Mouse (Mus musculus) MEL (cell line): ENCODE data around the gene Ezh1. TPM values are rescaled to one million over a fixed set of nuclear protein-coding genes. Genes with fewer than 3 reads are reported as not detected.

ENCODE experiments used
- DNase-seq: peaks from one replicate; pipeline ENCODE4 v3.0.0; 2011; ENCODE audit warnings: low read depth, low spot score
- H3K27ac ChIP-seq: 2 replicates; pipeline ENCODE4 v1.5.1; 2012; ENCODE audit warnings: low read depth, mild to moderate bottlenecking, control low read depth, low read length, moderate library complexity; ENCODE audit not compliant: control insufficient read depth
- H3K27me3 ChIP-seq, 2 experiments: fragments of 150-350 bp in 1 of 2; sonication (generic) in 1 of 2; 2 replicates each; pipeline ENCODE4 v1.6.1; 2012; ENCODE audit warnings: low read length in 2 of 2, mild to moderate bottlenecking in 2 of 2, improper control_type of control experiment in 1 of 2, moderate library complexity in 1 of 2; ENCODE audit not compliant: insufficient read depth in 2 of 2, control insufficient read depth in 1 of 2
- H3K36me3 ChIP-seq, 2 experiments: 2 replicates each; pipeline ENCODE4 v1.6.1; 2012 to 2014; ENCODE audit warnings: low read length in 2 of 2, improper control_type of control experiment in 1 of 2, inconsistent platforms in 1 of 2, mild to moderate bottlenecking in 1 of 2; ENCODE audit not compliant: insufficient read depth in 2 of 2, control insufficient read depth in 1 of 2
- H3K4me1 ChIP-seq, 2 experiments: fragments of 150-350 bp in 1 of 2; sonication (generic) in 1 of 2; 2 replicates each; pipeline ENCODE4 v1.6.1; 2012; ENCODE audit warnings: low read length in 2 of 2, improper control_type of control experiment in 1 of 2, mild to moderate bottlenecking in 1 of 2; ENCODE audit not compliant: insufficient read depth in 2 of 2, control insufficient read depth in 1 of 2
- H3K4me3 ChIP-seq, 2 experiments: fragments of 150-350 bp in 1 of 2; sonication (generic) in 1 of 2; 2 replicates each; pipeline ENCODE4 v1.5.1; 2012; ENCODE audit warnings: low read depth in 2 of 2, low read length in 2 of 2, mild to moderate bottlenecking in 2 of 2, moderate library complexity in 2 of 2, control low read depth in 1 of 2, improper control_type of control experiment in 1 of 2; ENCODE audit not compliant: control insufficient read depth in 1 of 2, insufficient read depth in 1 of 2
- H3K79me2 ChIP-seq: 2 replicates; pipeline ENCODE4 v1.6.1; 2012; ENCODE audit warnings: mild to moderate bottlenecking, low read length, moderate library complexity; ENCODE audit not compliant: control insufficient read depth, poor library complexity, insufficient read depth
- H3K9ac ChIP-seq: 2 replicates; pipeline ENCODE4 v1.6.1; 2012; ENCODE audit warnings: low read depth, mild to moderate bottlenecking, control low read depth, low read length, moderate library complexity; ENCODE audit not compliant: control insufficient read depth, poor library complexity, severe bottlenecking
- H3K9me3 ChIP-seq: fragments of 150-350 bp; sonication (generic); replicated peaks from 2 replicates; pipeline ENCODE4 v1.6.1; 2012; ENCODE audit warnings: mild to moderate bottlenecking, low read length, improper control_type of control experiment, moderate library complexity; ENCODE audit not compliant: insufficient read depth
- BHLHE40 ChIP-seq: IDR thresholded peaks from 2 replicates; pipeline ENCODE4 v1.6.1; 2012; ENCODE audit warnings: low read depth, mild to moderate bottlenecking, inconsistent platforms, low read length, improper control_type of control experiment, borderline replicate concordance
- CHD1 ChIP-seq: IDR thresholded peaks from 2 replicates; pipeline ENCODE4 v1.6.1; 2012; ENCODE audit warnings: low read depth, mild to moderate bottlenecking, inconsistent platforms, low read length, improper control_type of control experiment
- CHD2 ChIP-seq: IDR thresholded peaks from 2 replicates; pipeline ENCODE4 v1.6.1; 2011; ENCODE audit warnings: low read length, improper control_type of control experiment
- EP300 ChIP-seq, 2 experiments: IDR thresholded peaks; 2 replicates each; pipeline ENCODE4 v1.6.1; 2011; ENCODE audit warnings: improper control_type of control experiment in 2 of 2, low read length in 2 of 2, low read depth in 1 of 2, mild to moderate bottlenecking in 1 of 2
- GATA1 ChIP-seq: IDR thresholded peaks from 2 replicates; pipeline ENCODE4 v1.6.1; 2011; ENCODE audit warnings: low read depth, low read length, improper control_type of control experiment
- HCFC1 ChIP-seq: IDR thresholded peaks from 2 replicates; pipeline ENCODE4 v1.6.1; 2012; ENCODE audit warnings: low read depth, mild to moderate bottlenecking, inconsistent platforms, low read length, improper control_type of control experiment, moderate library complexity
- KAT2A ChIP-seq: conservative IDR thresholded peaks from 2 replicates; pipeline ENCODE4 v1.6.1; 2012; ENCODE audit warnings: low read depth, low read length, improper control_type of control experiment, inconsistent platforms
- MAZ ChIP-seq: IDR thresholded peaks from 2 replicates; pipeline ENCODE4 v1.6.1; 2012; ENCODE audit warnings: low read depth, mild to moderate bottlenecking, inconsistent platforms, low read length, improper control_type of control experiment
- MYC ChIP-seq: IDR thresholded peaks from 2 replicates; pipeline ENCODE4 v1.6.1; 2011; ENCODE audit warnings: low read depth, mild to moderate bottlenecking, low read length, improper control_type of control experiment, moderate library complexity
- POLR2A ChIP-seq, 2 experiments: IDR thresholded peaks; 2 replicates each; pipeline ENCODE4 v1.6.1; 2011 to 2012; ENCODE audit warnings: low read length in 2 of 2, mild to moderate bottlenecking in 2 of 2, control low read depth in 1 of 2, improper control_type of control experiment in 1 of 2, low read depth in 1 of 2, moderate library complexity in 1 of 2; ENCODE audit not compliant: control insufficient read depth in 1 of 2, insufficient read depth in 1 of 2, poor library complexity in 1 of 2
- POLR2AphosphoS2 ChIP-seq: IDR thresholded peaks from 2 replicates; pipeline ENCODE4 v1.6.1; 2011; ENCODE audit warnings: low read length, improper control_type of control experiment
- RCOR1 ChIP-seq: IDR thresholded peaks from 2 replicates; pipeline ENCODE4 v1.6.1; 2012; ENCODE audit warnings: low read depth, mild to moderate bottlenecking, inconsistent platforms, low read length, improper control_type of control experiment
- SIN3A ChIP-seq: IDR thresholded peaks from 2 replicates; pipeline ENCODE4 v1.6.1; 2012; ENCODE audit warnings: low read length, improper control_type of control experiment, inconsistent platforms
- TAL1 ChIP-seq: IDR thresholded peaks from 2 replicates; pipeline ENCODE4 v1.6.1; 2012; ENCODE audit warnings: mild to moderate bottlenecking, inconsistent platforms, low read length, moderate library complexity, mixed read lengths
- USF1 ChIP-seq: IDR thresholded peaks from 2 replicates; pipeline ENCODE4 v1.6.1; 2014; ENCODE audit warnings: low read depth, mild to moderate bottlenecking, inconsistent platforms, low read length, improper control_type of control experiment, moderate library complexity
- ZC3H11A ChIP-seq: IDR thresholded peaks from 2 replicates; pipeline ENCODE4 v1.6.1; 2012; ENCODE audit warnings: low read depth, mild to moderate bottlenecking, inconsistent platforms, low read length, improper control_type of control experiment
- ZKSCAN1 ChIP-seq: IDR thresholded peaks from 2 replicates; pipeline ENCODE4 v1.6.1; 2012; ENCODE audit warnings: low read depth, mild to moderate bottlenecking, inconsistent platforms, low read length, improper control_type of control experiment, moderate library complexity
- ZMIZ1 ChIP-seq: IDR thresholded peaks from 2 replicates; pipeline ENCODE4 v1.6.1; 2012; ENCODE audit warnings: low read depth, mild to moderate bottlenecking, inconsistent platforms, low read length, improper control_type of control experiment, moderate library complexity
- ZNF384 ChIP-seq: IDR thresholded peaks from 2 replicates; pipeline ENCODE4 v1.6.1; 2012; ENCODE audit warnings: low read depth, mild to moderate bottlenecking, inconsistent platforms, low read length, improper control_type of control experiment
- polyA plus RNA-seq, 2 experiments: library from polyadenylated mRNA; stranded (reverse) in 1 of 2; unstranded in 1 of 2; fragments of >175 nt in 1 of 2; fragments of >200 nt in 1 of 2; gene quantifications; 2 replicates each; pipeline versions ENCODE4 v1.2.1 to v1.2.4; 2012; ENCODE audit warnings: low replicate concordance in 2 of 2, low read depth in 1 of 2; ENCODE audit not compliant: insufficient read length in 2 of 2, insufficient read depth in 1 of 2, missing spikeins in 1 of 2
- total RNA-seq: library from RNA; depleted of rRNA; stranded (reverse); fragments of 300-350 nt; gene quantifications from 2 replicates; pipeline ENCODE4 v1.2.3, GENCODE M21; 2012

The Ezh1 gene
- total and polyA plus RNA-seq, 3 experiments: 5.0 to 8.4 TPM; not detected in 1

DNA sequence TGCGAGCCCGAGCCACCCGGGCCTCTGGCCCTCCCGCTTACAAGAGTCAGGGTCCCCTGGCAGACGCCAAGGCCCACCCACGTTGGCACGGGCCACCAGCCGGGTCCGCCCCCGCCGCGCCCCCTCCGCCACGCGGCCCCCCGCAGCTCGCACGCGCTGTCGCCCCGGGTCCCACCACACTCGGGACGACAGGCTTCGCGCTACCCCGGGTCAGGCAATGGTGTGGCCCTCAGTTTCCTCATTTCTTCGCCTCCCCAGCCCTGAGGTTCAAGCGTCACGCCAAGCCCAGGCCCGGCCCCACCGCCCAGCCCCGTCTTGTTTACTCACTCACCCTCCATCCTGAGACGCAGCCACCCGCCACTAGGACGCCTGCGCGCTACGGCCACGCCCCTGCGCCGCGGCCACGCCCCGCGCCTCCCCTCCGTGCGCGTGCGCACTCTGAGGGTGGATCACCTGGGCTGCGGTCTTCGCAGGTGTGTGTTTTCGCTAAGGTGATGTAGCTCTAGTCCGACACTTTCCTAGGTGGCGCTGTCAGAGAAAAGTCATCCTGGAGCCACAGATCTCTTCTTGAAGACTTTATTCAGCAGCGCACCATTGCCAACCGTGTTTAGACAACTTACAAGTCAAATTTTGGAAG lies at the start of gene Ezh1 (continued):
- TF ChIP-seq HCFC1 (peak; percentile 60; the same call in 1 of the 2 replicates), CHD2 (no peak), TAL1 (no peak), MYC (no peak), ZKSCAN1 (no peak)

DNA sequence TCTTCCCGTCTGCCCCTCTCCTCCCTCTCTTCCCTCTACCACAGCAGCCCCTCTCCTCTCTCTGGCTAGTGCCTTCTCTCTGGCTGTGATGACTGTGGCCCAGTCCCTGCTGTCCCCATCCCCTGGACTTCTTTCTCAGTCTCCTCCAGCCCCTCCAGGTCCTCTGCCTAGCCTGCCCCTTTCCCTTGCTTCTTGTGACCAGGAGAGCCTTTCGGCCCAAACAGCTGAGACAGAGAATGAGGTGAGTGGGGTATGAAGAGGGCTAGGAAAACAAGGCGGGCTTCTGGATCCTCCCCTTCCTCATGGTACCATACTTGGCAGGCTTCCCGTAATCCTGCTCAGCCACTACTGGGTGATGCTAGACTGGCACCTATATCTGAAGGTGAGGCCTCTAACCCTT lies 49.0 kb upstream of the Ezh1 start:
- Histone ChIP-seq H3K79me2 (peaks cover 15% of the 10 kb centered on the region), H3K9me3 (no peaks in the 10 kb centered on the region)
- TF ChIP-seq POLR2A (IDR thresholded peaks at IDR 0.05; ENCODE audit: control insufficient read depth in 1 of 2, insufficient read depth in 1 of 2, low read depth in 1 of 2, low read length in 2 of 2, poor library complexity in 1 of 2): 0 out of 4 replicates have a peak, but pooled peaks of 1 of the 2 experiments have one; percentile 16
- no peak for TF ChIP-seq SIN3A
- peak; percentile 55; the same call in 1 of the 2 replicates for TF ChIP-seq POLR2AphosphoS2
- TF ChIP-seq, all 39 proteins: peak for 2
- Histone ChIP-seq H3K27ac (no peak overlapping the region), H3K36me3 (peaks cover 0 to 13% of the 10 kb centered on the region in 2 experiments; a peak in 2 of 4 replicates), H3K27me3 (no peaks in the 10 kb centered on the region), H3K4me3 (no peak overlapping the region), H3K4me1 (peaks cover 0 to 18% of the 10 kb centered on the region in 2 experiments; a peak in 3 of 4 replicates), H3K9ac (no peak overlapping the region)
- DNase-seq: no peak

DNA sequence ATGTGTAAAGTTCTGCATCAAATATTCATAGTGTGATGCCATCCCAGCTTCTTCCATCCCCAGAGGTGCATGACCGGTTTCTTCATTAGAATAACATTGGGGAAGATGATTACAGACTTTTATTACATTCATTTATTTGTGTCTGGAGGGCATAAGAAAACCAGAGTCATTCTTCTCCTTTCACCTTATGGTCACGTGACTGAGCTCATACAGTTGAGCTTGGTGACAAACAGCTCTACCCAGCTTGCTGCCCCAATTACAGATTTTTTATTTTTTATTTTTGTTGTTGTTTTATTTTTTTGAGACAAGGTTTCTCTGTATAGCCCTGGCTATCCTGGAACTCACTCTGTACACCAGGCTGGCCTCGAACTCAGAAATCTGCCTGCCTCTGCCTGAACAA lies 46.2 kb upstream of the Ezh1 start:
- H3K27ac ChIP-seq: no peak overlapping the region
- no peaks in the 10 kb centered on the region for H3K9me3 ChIP-seq
- H3K9ac ChIP-seq: no peak overlapping the region
- H3K4me3 ChIP-seq: no peak overlapping the region
- peak; percentile 70 for TF ChIP-seq USF1
- TF ChIP-seq GATA1: no peak
- DNase-seq: no peak
- no peaks in the 10 kb centered on the region for H3K27me3 ChIP-seq
- H3K4me1 ChIP-seq: peaks cover 0 to 18% of the 10 kb centered on the region in 2 experiments; a peak in 3 of 4 replicates
- peaks cover 0 to 6% of the 10 kb centered on the region in 2 experiments; a peak in 2 of 4 replicates for H3K36me3 ChIP-seq
- H3K79me2 ChIP-seq: peaks cover 4% of the 10 kb centered on the region; the same call in 1 of the 2 replicates

DNA sequence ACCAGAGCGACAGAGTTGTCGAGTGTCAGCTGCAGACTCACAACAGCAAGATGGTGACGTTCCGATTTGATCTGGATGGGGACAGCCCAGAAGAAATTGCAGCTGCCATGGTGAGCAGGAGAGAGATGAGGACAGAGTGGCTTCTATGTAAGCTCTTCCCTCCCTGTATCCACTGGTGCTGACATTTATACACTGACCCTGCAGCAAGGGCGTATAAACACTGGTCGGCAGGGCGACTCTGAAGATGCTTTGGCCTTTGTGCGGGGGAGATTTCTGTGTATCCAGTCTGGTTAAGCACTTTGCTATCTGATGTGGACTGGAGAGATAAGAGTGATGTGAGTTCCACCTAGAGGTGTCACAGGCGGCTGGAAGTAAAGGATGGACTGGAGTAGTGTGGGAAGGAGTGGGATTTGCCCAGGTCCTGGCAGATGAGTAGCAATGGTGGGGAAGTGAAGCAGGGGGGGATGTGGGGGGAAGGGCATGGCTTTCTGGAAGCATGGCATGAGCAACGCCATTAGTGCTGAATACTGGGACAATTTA lies 43.4 kb upstream of the Ezh1 start:
- TF ChIP-seq BHLHE40: no peak
- no peak for TF ChIP-seq ZMIZ1
- TF ChIP-seq EP300 (IDR thresholded peaks at IDR 0.05; ENCODE audit: low read depth in 1 of 2, low read length in 2 of 2): peak; percentile 4 to 10; a peak in 1 of 4 replicates
- no peak for TF ChIP-seq CHD1
- TF ChIP-seq ZKSCAN1: no peak
- TF ChIP-seq SIN3A: peak; percentile 42
- TF ChIP-seq KAT2A: no peak
- 0 out of 2 replicates have a peak, but pooled peaks have one; percentile 8 for TF ChIP-seq RCOR1
- TF ChIP-seq GATA1: peak; percentile 88
- no peak for TF ChIP-seq ZNF384
- no peak for TF ChIP-seq MAZ
- no peak for TF ChIP-seq HCFC1
- no peak for TF ChIP-seq ZC3H11A
- H3K79me2 ChIP-seq: no peaks in the 10 kb centered on the region
- H3K4me3 ChIP-seq: no peak overlapping the region
- H3K36me3 ChIP-seq: no peaks in the 10 kb centered on the region; a peak in 1 of 4 replicates
- H3K4me1 ChIP-seq: peaks cover 0 to 9% of the 10 kb centered on the region in 2 experiments; a peak in 1 of 4 replicates
- no peaks in the 10 kb centered on the region for H3K27me3 ChIP-seq
- no peak overlapping the region for H3K9ac ChIP-seq
- DNase-seq: peak; percentile 47
- no peaks in the 10 kb centered on the region for H3K9me3 ChIP-seq
- no peak overlapping the region for H3K27ac ChIP-seq
